Mouse (Mus musculus): ENCODE results near the gene Samd1. TPM values are rescaled to one million over a fixed set of nuclear protein-coding genes. Genes with fewer than 3 reads are reported as not detected.
A peak's percentile ranks its signal among the peaks of the same experiment; 100 is the strongest.

Gene Samd1
- polyA plus RNA-seq, 1 experiment from 2014 or later = 13.6 TPM

DNA sequence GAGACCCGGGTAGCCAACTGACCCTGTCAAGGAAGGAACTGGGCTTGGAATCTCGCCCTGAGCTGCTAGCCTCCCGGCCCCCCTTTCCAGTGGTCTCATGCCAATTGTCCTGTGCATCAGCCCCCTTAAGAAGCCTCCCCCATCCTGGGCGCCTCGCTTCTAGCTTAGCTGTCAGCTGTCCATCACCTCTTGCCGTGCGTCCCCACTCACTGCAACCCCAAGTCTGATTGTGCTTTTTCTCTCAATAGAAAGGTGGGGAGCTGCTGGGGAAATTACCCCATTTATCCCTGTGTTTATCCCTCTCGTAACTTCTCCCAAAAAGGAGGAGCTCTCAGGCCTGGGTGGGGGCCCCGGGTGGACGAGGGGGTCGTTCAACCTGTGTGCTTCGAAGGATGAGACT, 1.5 kb upstream of the Samd1 start:
- peaks cover 22% of the 10 kb centered on the region for H3K36me3 ChIP-seq (ENCODE audit: control insufficient read depth, insufficient read depth, low read length)
- no peak overlapping the region for H3K27ac ChIP-seq (ENCODE audit: low read depth, low read length)
- 17% methylated on average over 12 of the region's 12 CpGs for WGBS
- peak overlapping the region; percentile 75 for H3K4me3 ChIP-seq (ENCODE audit: low read depth, low read length)
- H3K9me3 ChIP-seq (ENCODE audit: control insufficient read depth, low read length) = no peaks in the 10 kb centered on the region
- H3K9ac ChIP-seq (replicated peaks; ENCODE audit: low read depth, low read length) = no peak overlapping the region
- peak overlapping the region; percentile 72 for H3K4me2 ChIP-seq (ENCODE audit: low read depth, low read length)
- no peak for ATAC-seq (ENCODE audit: low read depth)
- 0 out of 2 replicates have a peak, but pooled peaks cover 6% of the 10 kb centered on the region for H3K27me3 ChIP-seq (ENCODE audit: control insufficient read depth, insufficient read depth, low read length)
- peaks cover 11% of the 10 kb centered on the region for H3K4me1 ChIP-seq (ENCODE audit: control insufficient read depth, insufficient read depth, low read length)

GRCm38 (mm10) chr8:83996567-83997505, 636 bp upstream of the Samd1 start:
- ATAC-seq (ENCODE audit: low read depth) = peak; percentile 72
- peak overlapping the region; percentile 72 for H3K4me2 ChIP-seq (ENCODE audit: low read depth, low read length)
- 0 out of 2 replicates have a peak, but pooled peaks cover 6% of the 10 kb centered on the region for H3K27me3 ChIP-seq (ENCODE audit: control insufficient read depth, insufficient read depth, low read length)
- peak overlapping the region; percentile 91 for H3K27ac ChIP-seq (ENCODE audit: low read depth, low read length)
- no peaks in the 10 kb centered on the region for H3K9me3 ChIP-seq (ENCODE audit: control insufficient read depth, low read length)
- peaks cover 13% of the 10 kb centered on the region for H3K4me1 ChIP-seq (ENCODE audit: control insufficient read depth, insufficient read depth, low read length)
- WGBS = 0% methylated on average over 33 of the region's 103 CpGs
- peak overlapping the region; percentile 75 for H3K4me3 ChIP-seq (ENCODE audit: low read depth, low read length)
- peak overlapping the region; percentile 85 for H3K9ac ChIP-seq (replicated peaks; ENCODE audit: low read depth, low read length)
- H3K36me3 ChIP-seq (ENCODE audit: control insufficient read depth, insufficient read depth, low read length) = peaks cover 14% of the 10 kb centered on the region; the same call in 1 of the 2 replicates

GRCm38 (mm10) chr8:83998231-83999056, 972 bp downstream of the Samd1 start:
- peak overlapping the region; percentile 75 for H3K4me3 ChIP-seq (ENCODE audit: low read depth, low read length)
- 0 out of 2 replicates have a peak, but pooled peaks cover 6% of the 10 kb centered on the region for H3K27me3 ChIP-seq (ENCODE audit: control insufficient read depth, insufficient read depth, low read length)
- H3K36me3 ChIP-seq (ENCODE audit: control insufficient read depth, insufficient read depth, low read length) = peaks cover 10% of the 10 kb centered on the region; the same call in 1 of the 2 replicates
- WGBS = 1% methylated on average over 54 of the region's 92 CpGs
- no peaks in the 10 kb centered on the region for H3K9me3 ChIP-seq (ENCODE audit: control insufficient read depth, low read length)
- peak overlapping the region; percentile 85 for H3K9ac ChIP-seq (replicated peaks; ENCODE audit: low read depth, low read length)
- peak overlapping the region; percentile 74 for H3K27ac ChIP-seq (ENCODE audit: low read depth, low read length)
- ATAC-seq (ENCODE audit: low read depth) = peak; percentile 12; the same call in 1 of the 2 replicates
- peak overlapping the region; percentile 72 for H3K4me2 ChIP-seq (ENCODE audit: low read depth, low read length)
- peaks cover 13% of the 10 kb centered on the region for H3K4me1 ChIP-seq (ENCODE audit: control insufficient read depth, insufficient read depth, low read length)

- no peak for ATAC-seq (ENCODE audit: low read depth)
- H3K27ac ChIP-seq (ENCODE audit: low read depth, low read length) = no peak overlapping the region
- 0 out of 2 replicates have a peak, but pooled peaks cover 6% of the 10 kb centered on the region for H3K27me3 ChIP-seq (ENCODE audit: control insufficient read depth, insufficient read depth, low read length)
- 73% methylated on average over 16 of the region's 16 CpGs for WGBS
- H3K4me2 ChIP-seq (ENCODE audit: low read depth, low read length) = peak overlapping the region; percentile 72
- H3K4me3 ChIP-seq (ENCODE audit: low read depth, low read length) = peak overlapping the region; percentile 75
- peak overlapping the region; percentile 85; the same call in 1 of the 2 replicates for H3K9ac ChIP-seq (replicated peaks; ENCODE audit: low read depth, low read length)
- peaks cover 5% of the 10 kb centered on the region; the same call in 1 of the 2 replicates for H3K36me3 ChIP-seq (ENCODE audit: control insufficient read depth, insufficient read depth, low read length)
- H3K4me1 ChIP-seq (ENCODE audit: control insufficient read depth, insufficient read depth, low read length) = peaks cover 15% of the 10 kb centered on the region
- H3K9me3 ChIP-seq (ENCODE audit: control insufficient read depth, low read length) = no peaks in the 10 kb centered on the region
These were observed 1.7 kb downstream of the Samd1 start for GRCm38 (mm10) chr8:83999057-83999705.

DNA sequence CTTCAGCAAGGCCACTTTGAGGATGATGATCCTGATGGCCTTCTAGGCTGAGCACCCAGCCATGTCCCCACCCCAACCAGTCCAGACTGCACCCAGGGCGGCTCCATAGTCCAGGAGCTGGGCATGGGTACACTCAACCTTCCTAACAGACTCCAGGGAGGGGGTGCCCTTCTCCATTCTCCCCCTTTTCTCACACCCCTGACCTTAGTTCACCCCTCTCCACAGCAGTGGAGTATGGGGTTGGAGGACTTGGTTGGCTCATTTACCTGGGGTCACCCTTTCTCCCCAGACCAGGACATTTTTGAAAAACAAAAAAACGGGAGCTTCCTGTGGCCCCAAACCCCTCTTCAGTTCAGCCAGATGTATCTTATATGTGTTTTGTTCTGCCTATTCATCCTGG, 2.4 kb downstream of the Samd1 start:
- 92% methylated on average over 2 of the region's 2 CpGs for WGBS

GRCm38 (mm10) chr8:84001281-84002000, 4.0 kb downstream of the Samd1 start, which contains the start of gene 1700067K01Rik:
Gene 1700067K01Rik, plus strand, starts transcription at chr8:84001502.
- H3K36me3 ChIP-seq (ENCODE audit: control insufficient read depth, insufficient read depth, low read length) = peaks cover 5% of the 10 kb centered on the region; the same call in 1 of the 2 replicates
- WGBS = 16% methylated on average over 61 of the region's 61 CpGs
- peaks cover 18% of the 10 kb centered on the region for H3K4me1 ChIP-seq (ENCODE audit: control insufficient read depth, insufficient read depth, low read length)
- H3K27me3 ChIP-seq (ENCODE audit: control insufficient read depth, insufficient read depth, low read length) = 0 out of 2 replicates have a peak, but pooled peaks cover 6% of the 10 kb centered on the region
- H3K27ac ChIP-seq (ENCODE audit: low read depth, low read length) = no peak within 1 kb of the TSS
- no peaks in the 10 kb centered on the region for H3K9me3 ChIP-seq (ENCODE audit: control insufficient read depth, low read length)
- peak within 1 kb of the TSS; percentile 39; the same call in 1 of the 2 replicates for H3K9ac ChIP-seq (replicated peaks; ENCODE audit: low read depth, low read length)
- H3K4me2 ChIP-seq (ENCODE audit: low read depth, low read length) = no peak within 1 kb of the TSS; the same call in 1 of the 2 replicates
- no peak for ATAC-seq (ENCODE audit: low read depth)
- no peak within 1 kb of the TSS for H3K4me3 ChIP-seq (ENCODE audit: low read depth, low read length)

More for the DNA sequence above, 2.4 kb downstream of the Samd1 start:
- Histone ChIP-seq H3K27me3 (ENCODE audit: control insufficient read depth, insufficient read depth, low read length) (0 out of 2 replicates have a peak, but pooled peaks cover 6% of the 10 kb centered on the region), H3K9me3 (ENCODE audit: control insufficient read depth, low read length) (no peaks in the 10 kb centered on the region), H3K4me1 (ENCODE audit: control insufficient read depth, insufficient read depth, low read length) (peaks cover 18% of the 10 kb centered on the region), H3K9ac (replicated peaks; ENCODE audit: low read depth, low read length) (no peak overlapping the region), H3K27ac (ENCODE audit: low read depth, low read length) (no peak overlapping the region), H3K36me3 (ENCODE audit: control insufficient read depth, insufficient read depth, low read length) (peaks cover 5% of the 10 kb centered on the region; the same call in 1 of the 2 replicates), H3K4me2 (ENCODE audit: low read depth, low read length) (0 out of 2 replicates have a peak overlapping the region, but pooled peaks have one; percentile 5), H3K4me3 (ENCODE audit: low read depth, low read length) (no peak overlapping the region)
- no peak for ATAC-seq (ENCODE audit: low read depth)

GRCm38 (mm10) chr8:84002957-84003611, 5.6 kb downstream of the Samd1 start:
- 68% methylated on average over 12 of the region's 12 CpGs for WGBS
- H3K9me3 ChIP-seq (ENCODE audit: control insufficient read depth, low read length) = no peaks in the 10 kb centered on the region
- H3K9ac ChIP-seq (replicated peaks; ENCODE audit: low read depth, low read length) = no peak overlapping the region
- H3K4me1 ChIP-seq (ENCODE audit: control insufficient read depth, insufficient read depth, low read length) = peaks cover 18% of the 10 kb centered on the region
- H3K27me3 ChIP-seq (ENCODE audit: control insufficient read depth, insufficient read depth, low read length) = 0 out of 2 replicates have a peak, but pooled peaks cover 6% of the 10 kb centered on the region
- no peak overlapping the region for H3K4me3 ChIP-seq (ENCODE audit: low read depth, low read length)
- H3K27ac ChIP-seq (ENCODE audit: low read depth, low read length) = no peak overlapping the region
- no peak overlapping the region for H3K4me2 ChIP-seq (ENCODE audit: low read depth, low read length)
- no peak for ATAC-seq (ENCODE audit: low read depth)
- H3K36me3 ChIP-seq (ENCODE audit: control insufficient read depth, insufficient read depth, low read length) = peaks cover 5% of the 10 kb centered on the region; the same call in 1 of the 2 replicates
